Mouse (Mus musculus): Measurements from ENCODE around the gene 2210408I21Rik.
"Not testable (repeated sequence)": the region's sequence is repeated elsewhere in the genome, so short reads cannot be mapped to it uniquely, and the experiment has no call there.

2210408I21Rik gene

GRCm38 (mm10) chr13:77134931-77135620 is at the start of gene 2210408I21Rik, which contains the start of gene Slf1:
Gene 2210408I21Rik (plus strand): TSS chr13:77135540.
Gene Slf1 (minus strand): TSS chr13:77135473.
- peak; percentile 87 to 89 for DNase-seq

- DNase-seq, result not testable (repeated sequence)
These were observed 42.5 kb upstream of the 2210408I21Rik start for GRCm38 (mm10) chr13:77092876-77093275.

GRCm38 (mm10) chr13:77107734-77108133 is 27.6 kb upstream of the 2210408I21Rik start:
- DNase-seq, result no peak

GRCm38 (mm10) chr13:77118695-77119094 is 16.6 kb upstream of the 2210408I21Rik start:
- DNase-seq, result no peak

- no peak for DNase-seq
These were observed 10.2 kb upstream of the 2210408I21Rik start for GRCm38 (mm10) chr13:77125159-77125558.

GRCm38 (mm10) chr13:77128240-77128639 is 7.1 kb upstream of the 2210408I21Rik start:
- no peak for DNase-seq

GRCm38 (mm10) chr13:77131132-77131531 is 4.2 kb upstream of the 2210408I21Rik start:
- no peak for DNase-seq

GRCm38 (mm10) chr13:77135621-77135981 is 261 bp downstream of the 2210408I21Rik start:
- DNase-seq, result no peak

- DNase-seq, result no peak
These were observed 5.5 kb downstream of the 2210408I21Rik start for GRCm38 (mm10) chr13:77140890-77141289.

- DNase-seq, result no peak
These were observed 42.6 kb downstream of the 2210408I21Rik start for GRCm38 (mm10) chr13:77177931-77178330.

GRCm38 (mm10) chr13:77190606-77191005 is 55.3 kb downstream of the 2210408I21Rik start:
- no peak for DNase-seq

GRCm38 (mm10) chr13:77192201-77192600 is 56.9 kb downstream of the 2210408I21Rik start:
- DNase-seq, result no peak

GRCm38 (mm10) chr13:77208764-77209418 is 73.6 kb downstream of the 2210408I21Rik start:
- no peak for DNase-seq

- DNase-seq, result no peak
These were observed 77.9 kb downstream of the 2210408I21Rik start for GRCm38 (mm10) chr13:77213196-77213595.

GRCm38 (mm10) chr13:77215460-77215859 is 80.1 kb downstream of the 2210408I21Rik start:
- DNase-seq, result no peak

GRCm38 (mm10) chr13:77217672-77218280 is 82.4 kb downstream of the 2210408I21Rik start:
- DNase-seq, result no peak

GRCm38 (mm10) chr13:77221072-77221471 is 85.7 kb downstream of the 2210408I21Rik start:
- DNase-seq, result no peak

- DNase-seq, result no peak
These were observed 121.2 kb downstream of the 2210408I21Rik start for GRCm38 (mm10) chr13:77256541-77256940.

GRCm38 (mm10) chr13:77262715-77263338 is 127.5 kb downstream of the 2210408I21Rik start:
- no peak for DNase-seq

- DNase-seq, result no peak
These were observed 128.2 kb downstream of the 2210408I21Rik start for GRCm38 (mm10) chr13:77263400-77264179.

GRCm38 (mm10) chr13:77264481-77264880 is 129.1 kb downstream of the 2210408I21Rik start:
- no peak for DNase-seq

GRCm38 (mm10) chr13:77275172-77275747 is 139.9 kb downstream of the 2210408I21Rik start:
- DNase-seq, result no peak
